Mouse (Mus musculus): Measurements from ENCODE around the gene Rtn4rl1.
"Not testable (repeated sequence)": the region's sequence is repeated elsewhere in the genome, so short reads cannot be mapped to it uniquely, and the experiment has no call there.

Gene Rtn4rl1

DNA sequence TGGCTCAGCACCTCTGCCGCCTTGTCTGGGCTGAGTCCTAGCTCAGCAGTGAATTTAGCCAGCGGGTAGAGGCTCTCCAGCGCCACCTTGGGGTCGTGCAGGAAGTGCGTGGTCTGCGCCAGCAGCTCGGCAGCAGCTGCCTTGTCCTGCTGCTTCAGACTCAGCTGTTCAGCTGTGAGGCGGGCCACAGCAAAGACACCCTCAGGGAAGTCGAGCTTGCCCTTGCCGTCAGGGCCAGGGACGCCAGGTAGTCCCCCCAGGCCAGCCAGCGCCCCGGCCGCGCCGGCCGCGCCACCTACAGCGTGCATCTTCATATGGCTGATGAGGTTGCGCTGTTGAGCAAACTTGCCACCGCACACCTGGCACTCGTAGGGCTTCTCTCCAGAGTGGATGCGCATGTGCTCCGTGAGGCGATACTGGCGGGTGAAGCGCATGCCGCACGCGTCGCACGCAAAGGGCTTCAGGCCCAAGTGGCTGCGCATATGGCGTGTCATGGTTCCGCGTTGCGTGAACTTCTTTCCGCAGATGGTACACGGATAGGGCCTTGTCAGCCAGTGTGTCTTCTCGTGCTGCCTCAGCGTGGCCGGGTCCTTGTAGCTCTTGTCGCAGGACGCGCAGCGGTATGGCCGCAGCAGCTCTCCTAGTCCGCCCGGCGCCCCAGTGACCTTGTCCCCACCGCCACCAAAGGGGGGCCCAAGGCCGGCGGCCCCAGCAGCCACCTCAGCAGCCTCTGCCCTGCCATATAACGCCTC lies 28.0 kb upstream of the Rtn4rl1 start:
- DNase-seq (ENCODE audit: low read depth, low spot score): peak; percentile 91

DNA sequence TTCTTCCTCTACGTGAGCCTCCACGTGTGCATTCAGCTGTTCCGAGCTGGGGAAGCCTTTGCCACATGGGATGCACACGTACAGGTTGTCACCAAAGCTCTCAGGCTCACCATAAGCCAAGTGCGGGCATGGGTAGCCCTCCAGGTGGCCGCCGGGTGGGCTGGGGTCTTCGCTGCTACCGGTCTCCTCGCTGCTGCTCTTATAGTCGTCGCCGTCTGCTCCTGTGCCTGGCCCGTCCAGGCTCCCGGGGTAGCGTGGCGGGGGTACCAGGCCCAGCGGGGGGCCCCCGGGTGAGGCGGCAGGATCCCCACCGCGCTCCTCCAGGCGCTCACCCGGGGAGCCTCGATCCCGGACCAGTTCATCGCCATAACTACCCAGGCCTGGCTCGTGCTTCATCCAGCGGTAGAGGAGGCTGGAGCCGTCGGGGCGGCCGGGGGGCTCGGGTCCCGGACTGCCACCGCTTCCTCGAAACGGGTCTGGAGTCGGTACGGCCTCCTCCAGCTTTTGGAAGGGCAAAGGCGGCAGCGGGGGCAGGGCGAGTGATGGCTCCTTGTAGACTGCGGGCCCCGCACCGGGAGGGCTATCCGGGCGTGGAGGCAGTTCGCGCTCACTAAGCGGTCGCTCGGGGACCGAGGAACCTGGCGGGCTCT lies 27.3 kb upstream of the Rtn4rl1 start:
- DNase-seq (ENCODE audit: low read depth, low spot score): no peak

DNA sequence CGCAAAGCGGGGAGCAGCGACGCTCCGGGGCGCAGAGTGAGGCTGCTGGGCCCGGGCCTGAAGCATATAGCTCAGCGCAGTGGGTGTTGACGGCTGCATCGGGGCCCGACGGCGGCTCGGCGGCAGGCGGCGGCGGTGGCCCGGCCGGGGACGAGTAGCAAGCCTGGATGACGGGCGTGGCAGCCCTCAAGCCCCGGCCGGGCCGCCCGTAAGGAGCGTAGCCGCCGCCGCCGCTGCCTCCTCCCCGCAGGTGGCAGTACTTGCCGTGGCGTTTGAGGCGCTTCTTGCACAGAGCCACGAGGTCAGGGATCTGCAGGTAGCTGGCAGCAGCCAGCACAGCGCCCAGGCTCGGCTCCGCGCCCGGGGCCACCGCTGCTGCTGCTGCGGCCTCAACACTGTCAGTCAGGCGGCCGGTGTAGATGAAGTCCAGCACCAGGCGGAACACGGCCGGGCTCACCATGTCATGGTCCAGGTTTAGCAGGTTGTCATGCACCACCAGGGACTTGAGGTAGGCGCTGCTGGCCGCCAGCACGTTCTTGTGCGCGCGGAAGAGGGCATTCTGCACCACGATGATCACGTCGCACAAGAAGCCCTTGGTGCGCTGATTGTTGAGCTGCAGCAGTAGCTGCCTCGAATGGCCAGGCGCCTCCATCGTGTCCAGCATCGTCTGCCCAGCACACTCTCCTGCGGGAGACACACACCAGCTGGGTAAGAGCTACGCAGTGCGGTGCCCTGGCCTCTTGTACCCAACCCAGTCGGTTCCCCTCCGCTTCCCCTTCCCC lies 26.5 kb upstream of the Rtn4rl1 start:
- peak; percentile 75 for DNase-seq (ENCODE audit: low read depth, low spot score)

DNA sequence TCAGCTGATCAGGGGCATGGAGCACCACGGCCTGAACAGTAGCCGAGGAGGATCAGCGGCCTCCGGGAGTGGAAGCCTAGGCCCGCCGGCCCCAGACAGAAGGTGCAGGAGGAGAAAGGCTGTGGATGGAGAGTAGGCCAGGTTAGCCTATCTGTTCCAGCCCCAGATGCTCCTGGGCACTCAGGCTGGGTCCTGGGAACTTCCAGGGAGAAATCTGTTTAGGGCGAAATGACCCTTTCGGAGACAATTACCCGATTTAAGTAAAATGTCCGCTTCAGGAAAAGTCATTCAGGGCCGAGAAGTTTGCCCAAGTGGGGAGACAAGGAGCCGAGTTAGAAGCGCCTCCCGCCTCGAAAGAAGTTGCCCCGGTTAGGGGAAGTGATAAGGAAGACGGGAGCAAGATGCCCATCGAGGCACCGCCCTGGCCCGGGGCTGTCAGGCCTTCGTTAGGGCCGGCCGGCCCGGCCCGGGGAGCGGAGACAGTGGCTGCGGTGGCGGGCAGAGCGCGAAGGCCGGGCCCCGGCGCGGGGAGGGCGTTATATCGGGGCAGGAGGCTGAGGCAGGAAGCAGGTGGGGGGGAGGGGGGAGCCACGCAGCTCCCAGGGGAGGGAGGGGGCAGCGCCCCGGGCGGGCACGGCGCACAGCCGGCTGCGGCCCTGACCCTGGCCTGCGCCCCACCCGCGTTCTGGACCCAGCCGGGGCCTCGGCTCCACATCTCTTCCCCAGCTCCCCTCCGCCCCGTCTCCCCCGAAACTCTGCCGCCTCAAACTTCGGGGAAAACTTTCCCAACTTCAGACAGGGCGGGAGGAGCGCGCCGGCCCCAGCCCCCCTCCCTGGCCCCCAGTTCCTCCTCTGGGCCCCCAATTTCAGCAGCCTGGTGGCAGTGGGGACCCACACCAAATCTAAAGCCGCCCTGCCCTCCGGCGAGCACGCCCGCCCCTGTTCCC lies 25.7 kb upstream of the Rtn4rl1 start:
- peak; percentile 74 for DNase-seq (ENCODE audit: low read depth, low spot score)

DNA sequence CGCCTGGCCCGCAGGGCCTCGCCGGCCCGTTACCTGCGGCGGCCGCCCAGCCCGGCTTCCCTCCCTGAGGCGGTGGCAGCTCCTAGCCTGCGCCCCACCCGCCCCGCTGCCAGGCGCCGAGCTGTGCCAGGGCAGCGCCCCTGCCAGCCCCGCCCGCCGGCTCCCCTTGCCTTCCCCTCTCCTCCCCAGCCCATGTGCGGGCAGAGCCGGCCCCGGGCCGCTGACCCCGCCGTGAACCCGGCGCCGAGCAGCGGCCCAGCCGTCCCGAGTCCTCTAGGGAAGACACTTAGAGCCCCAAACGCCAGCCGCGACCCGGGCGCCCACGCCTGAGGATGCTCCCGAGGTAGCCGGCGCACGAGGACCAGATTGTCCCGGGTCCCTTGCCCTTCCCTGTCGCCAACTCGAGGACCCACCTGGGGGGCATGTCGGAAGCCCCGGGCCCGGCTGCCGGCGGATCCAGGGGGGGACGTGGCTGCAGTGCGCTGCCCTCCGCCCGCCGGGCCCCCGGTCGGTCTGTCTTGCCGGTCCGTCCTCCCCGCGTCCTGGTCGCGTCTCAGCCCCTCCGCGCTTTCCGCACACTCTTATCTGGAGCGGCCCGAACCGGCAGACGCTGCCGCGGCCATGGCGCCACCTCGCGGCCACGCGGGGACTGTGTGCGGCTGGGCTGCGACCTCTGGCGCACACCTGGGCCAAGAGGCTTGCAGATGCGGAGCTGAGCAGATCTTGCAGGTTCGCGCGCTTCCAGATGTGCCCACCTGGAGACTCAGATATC lies 24.8 kb upstream of the Rtn4rl1 start:
- peak; percentile 94 for DNase-seq (ENCODE audit: low read depth, low spot score)

DNA sequence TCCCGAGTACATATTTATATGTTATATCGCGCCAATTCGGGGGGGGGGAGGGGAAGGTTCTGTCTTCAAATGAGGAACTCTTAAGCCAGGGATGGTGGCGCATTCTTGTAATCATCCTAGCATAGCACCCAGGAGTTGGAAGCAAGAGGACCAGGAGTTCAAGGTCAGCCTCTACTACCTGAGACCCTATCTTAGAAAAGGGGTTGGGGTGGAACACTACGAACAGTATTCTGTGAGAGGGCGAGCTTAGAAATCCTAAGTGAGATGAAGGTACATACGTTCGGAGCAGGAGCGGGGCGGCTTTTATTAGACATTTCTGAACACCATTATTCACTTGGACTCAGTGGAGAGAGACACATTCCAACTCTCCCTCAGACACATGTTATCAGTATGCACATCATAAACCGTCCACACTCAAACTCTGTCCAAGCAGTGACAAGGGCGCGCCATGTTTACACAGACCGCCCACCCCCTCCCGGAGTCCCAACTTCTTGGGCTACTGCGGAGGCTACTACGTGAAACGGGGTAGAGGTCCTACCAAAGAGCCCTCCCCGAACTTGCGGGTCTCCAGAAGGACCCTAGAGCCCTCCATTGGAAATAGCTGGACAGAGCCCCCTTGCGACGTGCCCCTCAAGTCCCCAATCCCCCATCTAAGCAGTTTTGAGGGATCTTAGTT lies 24.0 kb upstream of the Rtn4rl1 start, which contains the start of gene Hic1:
TSS of gene Hic1 (minus strand) at position 115 of the 676 bp plus-strand sequence.
- peak; percentile 37 for DNase-seq (ENCODE audit: low read depth, low spot score)

DNA sequence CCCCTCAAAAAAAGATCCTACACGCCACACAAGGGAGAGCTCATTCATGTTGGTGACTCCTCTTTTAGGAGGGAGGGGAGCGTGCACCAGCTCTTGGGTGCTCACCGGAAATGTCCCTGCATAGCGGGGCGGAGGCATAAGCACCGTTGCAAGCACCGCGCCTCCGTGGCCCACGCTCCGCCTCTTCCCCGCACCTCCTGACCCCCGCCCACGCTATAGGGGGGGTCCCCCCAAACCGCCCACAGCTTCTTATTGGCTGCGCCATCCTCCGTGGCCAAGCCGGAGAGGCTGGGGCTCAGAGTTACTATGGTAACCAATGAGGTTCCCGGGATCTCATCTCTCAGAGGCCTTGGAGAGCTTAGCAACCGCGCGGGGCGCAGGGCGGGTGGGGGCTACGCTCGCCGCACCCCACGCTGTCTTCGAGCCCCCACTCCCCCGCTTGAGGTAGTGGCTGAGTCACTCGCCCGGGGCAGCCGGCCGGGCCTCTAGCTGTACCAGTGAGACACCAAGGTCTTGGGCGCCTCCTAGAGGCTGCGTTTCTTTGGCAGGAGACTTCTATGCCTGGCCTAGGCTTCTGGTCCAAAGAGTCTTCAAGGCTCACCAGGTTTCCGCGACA lies 23.3 kb upstream of the Rtn4rl1 start:
- DNase-seq (ENCODE audit: low read depth, low spot score): peak; percentile 94

DNA sequence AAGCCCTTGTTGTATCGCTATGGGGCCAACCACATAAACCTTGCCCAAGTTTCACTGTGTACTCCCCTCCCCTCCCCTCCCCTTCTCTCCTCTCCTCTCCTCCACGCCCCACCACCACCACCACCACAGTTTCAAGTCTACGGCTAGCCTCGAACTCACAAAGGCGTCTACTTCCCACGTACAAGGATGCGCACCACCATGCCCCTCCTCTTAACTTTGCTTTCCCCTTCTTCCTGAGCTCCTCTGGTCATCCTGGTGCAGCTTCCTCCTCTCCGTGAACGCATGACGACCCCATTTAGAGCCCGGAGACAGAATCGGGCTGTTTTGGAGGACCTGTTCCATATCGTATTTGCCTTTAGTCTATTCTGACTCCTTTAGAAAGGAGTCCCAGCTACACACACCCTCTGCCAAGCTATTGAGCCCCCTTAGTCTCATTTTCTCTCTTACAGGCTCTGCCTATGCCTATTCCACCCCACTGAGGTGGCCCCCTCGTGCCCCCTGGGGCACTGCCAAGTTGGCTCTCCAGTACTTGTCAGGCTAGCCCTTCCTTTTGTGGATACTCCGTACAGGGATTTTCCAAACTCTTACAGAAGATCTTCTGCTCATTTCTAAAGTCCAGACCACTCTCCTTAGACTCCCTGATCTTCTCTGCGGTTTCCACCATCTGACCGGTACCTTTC lies 22.3 kb upstream of the Rtn4rl1 start:
- DNase-seq (ENCODE audit: low read depth, low spot score): peak; percentile 49

DNA sequence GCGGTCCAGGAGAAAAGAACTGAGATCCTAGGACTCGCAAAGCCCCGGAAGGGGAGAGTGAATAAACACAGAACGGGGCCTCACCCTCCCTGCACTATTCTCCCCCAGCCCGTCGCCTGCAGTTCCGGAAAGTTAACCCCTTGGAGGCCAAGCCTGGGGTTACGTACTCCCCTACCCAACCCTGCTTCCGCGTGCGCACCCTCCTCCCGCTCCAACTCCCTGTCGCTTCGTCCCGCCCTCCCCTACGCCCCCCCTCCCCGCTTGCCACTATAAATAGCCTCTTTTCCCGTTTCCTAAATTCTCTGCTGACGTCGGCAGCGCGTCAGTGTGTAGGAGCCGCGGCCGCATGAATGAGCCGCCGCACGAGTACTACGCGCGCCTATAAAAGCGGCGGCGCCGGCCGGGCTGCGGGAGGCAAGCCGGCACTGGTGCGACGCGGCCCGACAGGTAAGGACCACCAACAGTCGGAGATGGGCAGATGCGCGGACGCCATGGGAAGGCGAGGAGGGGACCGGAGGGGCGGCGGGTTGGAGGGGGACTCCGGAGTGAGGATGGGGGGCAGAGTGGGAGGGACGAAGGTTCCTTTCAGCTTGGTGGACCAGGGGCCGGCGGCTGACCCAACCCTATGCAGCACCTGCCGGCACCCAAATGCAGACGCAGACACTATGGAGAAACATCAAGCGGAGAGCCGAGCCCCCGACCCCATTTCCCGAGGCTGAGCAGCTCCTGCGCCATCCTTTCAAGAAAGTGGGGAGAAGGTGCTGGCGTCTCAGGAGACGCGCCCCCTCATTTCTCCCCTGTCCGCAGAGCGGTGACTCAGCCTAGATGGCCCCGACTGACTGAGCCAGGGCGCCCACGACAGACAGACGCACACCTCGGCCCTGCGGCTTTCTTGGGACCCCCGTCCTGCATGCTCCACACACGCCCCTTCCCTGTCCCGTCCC lies 21.2 kb upstream of the Rtn4rl1 start:
- DNase-seq (ENCODE audit: low read depth, low spot score): peak; percentile 75

DNA sequence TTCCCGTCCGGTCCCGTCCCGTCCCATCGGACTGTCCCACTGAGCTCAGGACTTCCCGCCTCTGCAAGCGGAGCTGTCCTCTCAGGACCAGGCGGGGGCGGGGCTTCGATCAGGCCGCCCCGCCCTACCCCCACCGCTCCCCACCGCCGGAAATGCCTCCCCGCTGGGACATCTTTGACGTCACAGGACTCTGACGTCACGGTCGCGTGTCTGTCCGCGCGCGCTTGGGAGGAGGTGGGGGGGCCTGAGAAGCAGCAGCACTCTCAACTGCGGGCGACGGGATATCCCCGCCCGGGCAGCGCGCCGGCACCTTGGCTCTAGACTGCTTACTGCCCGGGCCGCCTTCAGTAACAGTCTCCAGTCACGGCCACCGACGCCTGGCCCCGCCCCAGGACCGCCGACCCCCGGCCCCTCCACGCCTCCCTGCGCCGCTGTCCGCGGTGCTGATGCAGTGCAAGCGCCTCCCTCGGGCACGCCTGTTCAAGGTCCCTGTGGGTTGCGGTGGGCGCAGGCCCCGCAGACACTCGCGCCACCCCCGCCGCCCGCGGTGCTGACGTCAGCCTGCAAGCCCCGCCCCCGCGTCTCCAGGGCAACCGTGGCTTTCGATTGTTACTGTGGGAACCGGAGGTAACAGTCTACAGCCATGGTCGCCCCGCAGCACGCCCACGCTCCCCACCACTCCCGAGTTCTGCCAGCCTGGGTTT lies 20.3 kb upstream of the Rtn4rl1 start:
- DNase-seq (ENCODE audit: low read depth, low spot score): peak; percentile 96

DNA sequence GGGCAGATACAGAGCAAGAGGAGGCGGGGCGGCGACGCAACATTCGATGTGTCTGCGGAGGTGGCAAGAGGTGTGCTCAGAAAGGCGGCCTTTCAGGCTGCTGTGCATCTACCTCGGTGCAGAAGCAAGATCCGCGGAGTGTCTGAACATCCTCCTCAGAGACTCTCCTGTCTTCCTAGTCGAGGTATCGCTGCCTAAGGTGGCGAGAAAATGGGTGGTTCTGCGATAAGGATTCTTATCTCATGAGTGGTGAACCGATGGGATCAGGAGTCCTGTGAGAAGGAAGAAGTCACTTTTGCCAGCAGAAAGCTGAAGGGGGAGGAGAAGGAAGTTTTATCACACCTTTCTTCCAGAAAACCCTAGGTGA lies 19.8 kb upstream of the Rtn4rl1 start:
- no peak for DNase-seq (ENCODE audit: low read depth, low spot score)

DNA sequence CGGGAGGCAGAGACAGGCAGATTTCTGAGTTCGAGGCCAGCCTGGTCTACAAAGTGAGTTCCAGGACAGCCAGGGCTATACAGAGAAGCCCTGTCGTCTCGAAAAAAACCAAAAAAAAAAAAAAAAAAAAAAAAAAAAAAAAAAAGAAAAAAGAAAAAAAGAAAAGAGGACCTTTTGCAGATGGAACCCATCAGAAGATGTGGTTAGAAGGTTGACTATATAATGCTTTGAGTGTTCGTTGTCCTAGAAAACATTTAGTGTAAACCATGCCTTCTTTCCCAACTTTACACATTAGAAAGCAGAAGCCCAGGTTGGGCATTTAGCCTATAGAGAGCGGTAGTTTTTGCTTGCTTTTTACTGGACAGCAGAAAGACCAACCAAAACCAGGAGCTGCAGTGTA lies 19.0 kb upstream of the Rtn4rl1 start:
- DNase-seq (ENCODE audit: low read depth, low spot score): not testable (repeated sequence)

DNA sequence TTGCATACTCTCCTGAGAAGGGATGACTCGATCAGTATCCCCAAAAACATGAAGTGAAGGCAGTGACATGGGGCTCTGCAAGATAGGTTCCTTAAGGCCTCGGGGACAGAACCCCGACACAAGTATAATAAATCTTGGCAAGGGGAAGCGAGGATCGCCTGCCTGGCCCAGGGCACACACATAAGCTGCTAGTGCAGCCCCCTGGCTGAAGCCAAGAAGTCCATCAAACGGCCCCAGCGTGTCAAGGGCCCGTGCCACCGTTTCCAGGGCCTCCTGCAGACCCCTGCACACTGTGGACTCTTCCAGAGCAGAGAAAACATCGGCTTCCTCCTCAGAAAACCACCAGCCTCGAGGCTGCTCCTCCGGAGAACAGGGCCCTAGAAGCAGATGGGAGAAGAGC lies 15.6 kb upstream of the Rtn4rl1 start:
- DNase-seq (ENCODE audit: low read depth, low spot score): no peak

DNA sequence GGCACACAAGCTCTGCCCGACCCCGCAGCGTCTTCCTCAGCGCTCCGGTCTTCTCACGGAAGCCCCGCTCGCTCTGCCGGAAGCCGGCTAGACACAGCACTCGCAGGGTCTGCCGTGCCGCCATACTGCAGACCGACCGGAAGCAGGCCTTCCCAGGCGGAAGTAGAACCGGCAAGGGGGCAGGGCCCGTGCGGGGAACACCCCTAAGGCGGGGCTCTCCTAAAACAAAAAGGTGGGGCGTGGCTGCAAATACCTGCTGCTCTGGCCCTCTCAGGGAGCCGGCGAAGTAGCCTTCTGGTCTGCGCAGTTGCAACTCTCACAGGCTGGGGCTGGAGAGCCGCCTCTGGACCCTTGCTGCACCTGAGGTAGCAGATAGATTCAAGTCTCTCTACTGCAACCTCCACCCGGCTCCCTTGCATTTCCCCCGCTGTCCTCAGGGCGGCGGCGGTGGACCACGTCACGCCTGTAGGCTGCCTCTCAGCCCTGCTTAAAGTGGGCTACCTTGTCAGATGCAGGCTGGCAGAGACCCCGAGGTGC lies 14.8 kb upstream of the Rtn4rl1 start, which contains the start of gene Ovca2:
TSS of gene Ovca2 (minus strand) at position 164 of the 537 bp plus-strand sequence.
- DNase-seq (ENCODE audit: low read depth, low spot score): peak; percentile 96

DNA sequence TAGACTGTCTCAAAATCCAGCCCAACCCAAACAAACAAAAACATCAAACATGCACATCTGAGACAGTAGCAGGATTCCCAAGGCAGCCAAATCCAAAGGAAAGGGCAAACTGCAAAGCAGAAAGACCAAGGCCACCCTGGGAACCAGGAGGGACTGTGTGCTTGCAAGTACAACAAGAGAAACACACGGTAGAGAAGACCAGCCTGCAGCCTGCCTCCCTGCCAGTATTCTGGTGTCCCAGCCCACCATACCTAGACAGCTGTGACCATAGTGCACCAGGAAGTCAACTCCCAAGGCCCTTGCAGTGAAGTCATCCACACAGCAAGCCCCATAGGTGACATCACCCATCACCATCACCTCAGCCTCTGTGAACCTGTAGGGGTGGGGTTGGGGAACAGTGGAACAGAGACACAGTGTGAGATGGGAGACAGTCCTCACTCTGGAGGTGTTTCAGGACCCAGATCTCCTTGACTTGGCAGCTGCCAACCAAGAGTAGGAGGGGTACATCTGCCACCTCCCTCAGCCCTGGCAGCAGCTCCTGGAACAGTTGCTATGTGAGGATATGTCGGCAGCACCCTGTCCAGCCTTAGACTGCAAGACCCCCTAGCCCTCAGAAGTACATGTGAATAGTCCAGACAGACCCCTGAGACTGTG lies 9.5 kb upstream of the Rtn4rl1 start:
- no peak for DNase-seq (ENCODE audit: low read depth, low spot score)

DNA sequence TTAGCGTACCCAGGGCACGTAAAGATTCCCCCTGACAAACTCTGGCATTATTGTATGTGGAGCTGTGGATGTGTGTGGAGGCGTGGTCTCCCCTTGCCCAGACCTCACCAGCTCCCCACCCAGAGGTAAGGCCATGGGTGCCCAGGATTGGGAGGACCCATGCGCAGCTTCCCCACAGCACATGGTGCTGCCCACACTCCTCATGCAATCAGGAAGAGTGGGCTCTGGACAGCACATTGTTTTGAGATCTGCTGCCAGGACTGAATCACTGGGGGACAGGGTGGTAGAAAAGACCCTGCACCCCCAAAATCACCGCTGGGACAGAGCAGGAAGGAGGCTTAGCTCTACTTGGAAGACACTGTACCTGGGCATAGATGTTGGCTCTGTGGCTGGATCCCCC lies 9.0 kb upstream of the Rtn4rl1 start:
- no peak for DNase-seq (ENCODE audit: low read depth, low spot score)
